Mouse (Mus musculus) ES-Bruce4 (cell line): ENCODE results near the gene Olfr78. TPM values are rescaled to one million over a fixed set of nuclear protein-coding genes. Genes with fewer than 3 reads are reported as not detected.

ENCODE experiments used
- H3K27ac ChIP-seq: 2 replicates; pipeline ENCODE4 v1.5.1; 2012; ENCODE audit warnings: low read length, inconsistent platforms; ENCODE audit not compliant: insufficient read depth
- H3K27me3 ChIP-seq: 2 replicates; pipeline ENCODE4 v1.6.1; 2012; ENCODE audit warnings: mild to moderate bottlenecking, low read length, inconsistent platforms; ENCODE audit not compliant: control insufficient read depth, poor library complexity, insufficient read depth, severe bottlenecking
- H3K36me3 ChIP-seq: 2 replicates; pipeline ENCODE4 v1.6.1; 2012; ENCODE audit warnings: inconsistent platforms, mild to moderate bottlenecking, low read length, moderate library complexity; ENCODE audit not compliant: control insufficient read depth, poor library complexity, insufficient read depth, severe bottlenecking
- H3K4me1 ChIP-seq: one replicate; pipeline ENCODE4 v1.8.1; 2011; ENCODE audit warnings: low read length; ENCODE audit not compliant: control insufficient read depth, insufficient read depth
- H3K4me3 ChIP-seq: 2 replicates; pipeline ENCODE4 v1.5.1; 2011; ENCODE audit warnings: low read depth, mild to moderate bottlenecking, low read length
- H3K9ac ChIP-seq: 2 replicates; pipeline ENCODE4 v1.6.1; 2012; ENCODE audit warnings: low read depth, mild to moderate bottlenecking, inconsistent platforms; ENCODE audit not compliant: poor library complexity, severe bottlenecking
- H3K9me3 ChIP-seq: replicated peaks from 2 replicates; pipeline ENCODE4 v1.6.1; 2012; ENCODE audit warnings: mild to moderate bottlenecking, low read length, inconsistent platforms; ENCODE audit not compliant: control insufficient read depth, poor library complexity, insufficient read depth, severe bottlenecking
- CTCF ChIP-seq: IDR thresholded peaks from one replicate; pipeline ENCODE4 v1.8.1; 2011; ENCODE audit warnings: low read depth, low read length
- EP300 ChIP-seq: IDR thresholded peaks from 2 replicates; pipeline ENCODE4 v1.6.1; 2011; ENCODE audit warnings: low read depth, low read length; ENCODE audit not compliant: insufficient read depth
- POLR2A ChIP-seq: IDR thresholded peaks from one replicate; pipeline ENCODE4 v1.8.1; 2011; ENCODE audit warnings: low read length; ENCODE audit not compliant: insufficient read depth
- polyA plus RNA-seq: library from polyadenylated mRNA; stranded (reverse); fragments of >200 nt; gene quantifications from 2 replicates; pipeline ENCODE4 v1.2.4, GENCODE M21; 2011; ENCODE audit warnings: low read depth; ENCODE audit not compliant: missing spikeins, insufficient read depth, insufficient read length

The Olfr78 gene
- polyA plus RNA-seq: not detected in 2 replicates

DNA sequence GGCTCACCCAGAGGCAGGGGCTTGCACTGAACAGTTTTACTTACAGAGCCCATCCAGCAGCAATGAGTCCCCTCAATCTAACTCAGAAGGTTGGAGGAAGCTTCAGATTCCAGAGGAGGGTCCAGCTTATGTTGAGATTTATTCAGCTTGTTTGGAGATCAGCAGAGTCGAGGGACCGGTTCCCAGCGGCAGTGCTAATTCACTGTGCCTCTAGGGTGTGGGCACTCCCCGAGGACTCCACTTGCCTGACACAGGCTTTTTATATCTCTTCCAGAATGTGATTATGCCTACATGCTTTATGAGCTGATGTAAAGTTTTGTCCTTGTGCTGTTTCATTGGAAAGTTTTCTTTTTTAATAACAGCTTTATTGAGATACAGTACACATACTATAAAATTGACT, at the start of gene Olfr78, which contains the start of gene Olfr560:
TSS of gene Olfr78 (minus strand) at position 206 of the 400 bp plus-strand sequence.
TSS of gene Olfr560 (minus strand) at position 101 of the 400 bp plus-strand sequence.
- no peak within 1 kb of the TSS for H3K4me3 ChIP-seq
- no peaks in the 10 kb centered on the region for H3K4me1 ChIP-seq
- no peaks in the 10 kb centered on the region for H3K9me3 ChIP-seq
- H3K36me3 ChIP-seq: no peaks in the 10 kb centered on the region
- H3K27ac ChIP-seq: no peak within 1 kb of the TSS
- TF ChIP-seq POLR2A (no peak), EP300 (no peak), CTCF (no peak)
- H3K9ac ChIP-seq: no peak within 1 kb of the TSS
- no peaks in the 10 kb centered on the region for H3K27me3 ChIP-seq

GRCm38 (mm10) chr7:102803180-102803579, 43.9 kb upstream of the Olfr78 start, which contains the start of gene Olfr564:
TSS of gene Olfr564 (plus strand) at chr7:102803480.
- Histone ChIP-seq H3K27ac (no peak within 1 kb of the TSS), H3K4me3 (no peak within 1 kb of the TSS), H3K36me3 (no peaks in the 10 kb centered on the region), H3K9ac (no peak within 1 kb of the TSS), H3K27me3 (no peaks in the 10 kb centered on the region), H3K9me3 (no peaks in the 10 kb centered on the region), H3K4me1 (no peaks in the 10 kb centered on the region)
- TF ChIP-seq POLR2A (no peak), EP300 (no peak), CTCF (no peak)

DNA sequence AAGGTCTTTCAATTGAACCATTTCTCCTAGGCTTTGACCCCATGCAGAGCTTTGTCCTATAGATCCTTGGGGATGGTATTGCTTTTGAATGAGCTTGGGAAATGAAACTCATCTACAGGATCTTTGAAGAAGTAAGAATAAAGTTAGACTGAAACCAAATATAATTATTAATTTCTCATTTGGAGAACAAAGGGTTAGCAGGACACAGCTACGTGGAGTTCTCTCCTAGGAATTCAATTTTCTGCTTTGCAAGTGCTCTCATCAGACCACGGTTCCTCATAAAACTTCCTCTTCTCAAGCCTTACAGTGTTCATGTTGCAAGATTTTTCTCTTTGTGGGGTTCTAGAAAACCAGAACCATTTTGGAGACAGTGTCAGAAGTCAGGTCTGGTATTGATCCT, 11.7 kb upstream of the Olfr78 start, which contains the start of gene Olfr561:
TSS of gene Olfr561 (plus strand) at position 301 of the 400 bp plus-strand sequence.
- Histone ChIP-seq H3K27me3 (no peaks in the 10 kb centered on the region), H3K4me3 (no peak within 1 kb of the TSS), H3K9ac (no peak within 1 kb of the TSS), H3K4me1 (no peaks in the 10 kb centered on the region), H3K9me3 (no peaks in the 10 kb centered on the region), H3K36me3 (no peaks in the 10 kb centered on the region), H3K27ac (no peak within 1 kb of the TSS)
- TF ChIP-seq CTCF: no peak
- no peak for TF ChIP-seq POLR2A
- no peak for TF ChIP-seq EP300

GRCm38 (mm10) chr7:102752086-102752485, 7.2 kb downstream of the Olfr78 start:
- H3K27ac ChIP-seq: no peak overlapping the region
- no peaks in the 10 kb centered on the region for H3K36me3 ChIP-seq
- no peaks in the 10 kb centered on the region for H3K27me3 ChIP-seq
- no peak overlapping the region for H3K9ac ChIP-seq
- H3K4me1 ChIP-seq: no peaks in the 10 kb centered on the region
- no peaks in the 10 kb centered on the region for H3K9me3 ChIP-seq
- TF ChIP-seq EP300 (no peak), CTCF (no peak), POLR2A (no peak)
- H3K4me3 ChIP-seq: no peak overlapping the region

GRCm38 (mm10) chr7:102737705-102738104, 21.6 kb downstream of the Olfr78 start:
- Histone ChIP-seq H3K9me3 (no peaks in the 10 kb centered on the region), H3K4me3 (no peak overlapping the region), H3K36me3 (no peaks in the 10 kb centered on the region), H3K4me1 (no peaks in the 10 kb centered on the region), H3K9ac (no peak overlapping the region), H3K27ac (no peak overlapping the region), H3K27me3 (no peaks in the 10 kb centered on the region)
- TF ChIP-seq POLR2A (no peak), EP300 (no peak)

GRCm38 (mm10) chr7:102733793-102734192, 25.5 kb downstream of the Olfr78 start:
- H3K4me1 ChIP-seq: no peaks in the 10 kb centered on the region
- TF ChIP-seq EP300: no peak
- no peak for TF ChIP-seq POLR2A
- no peak for TF ChIP-seq CTCF
- no peaks in the 10 kb centered on the region for H3K36me3 ChIP-seq
- no peaks in the 10 kb centered on the region for H3K27me3 ChIP-seq
- H3K27ac ChIP-seq: no peak overlapping the region
- H3K9me3 ChIP-seq: no peaks in the 10 kb centered on the region
- no peak overlapping the region for H3K4me3 ChIP-seq
- H3K9ac ChIP-seq: no peak overlapping the region
